Mouse (Mus musculus): ENCODE measurements around the gene Jag2. TPM values are rescaled to one million over a fixed set of nuclear protein-coding genes. Genes with fewer than 3 reads are reported as not detected.

Gene Jag2
- polyA plus RNA-seq (2012; rRNA removed): 7.8 and 8.6 TPM in 2 replicates

DNA sequence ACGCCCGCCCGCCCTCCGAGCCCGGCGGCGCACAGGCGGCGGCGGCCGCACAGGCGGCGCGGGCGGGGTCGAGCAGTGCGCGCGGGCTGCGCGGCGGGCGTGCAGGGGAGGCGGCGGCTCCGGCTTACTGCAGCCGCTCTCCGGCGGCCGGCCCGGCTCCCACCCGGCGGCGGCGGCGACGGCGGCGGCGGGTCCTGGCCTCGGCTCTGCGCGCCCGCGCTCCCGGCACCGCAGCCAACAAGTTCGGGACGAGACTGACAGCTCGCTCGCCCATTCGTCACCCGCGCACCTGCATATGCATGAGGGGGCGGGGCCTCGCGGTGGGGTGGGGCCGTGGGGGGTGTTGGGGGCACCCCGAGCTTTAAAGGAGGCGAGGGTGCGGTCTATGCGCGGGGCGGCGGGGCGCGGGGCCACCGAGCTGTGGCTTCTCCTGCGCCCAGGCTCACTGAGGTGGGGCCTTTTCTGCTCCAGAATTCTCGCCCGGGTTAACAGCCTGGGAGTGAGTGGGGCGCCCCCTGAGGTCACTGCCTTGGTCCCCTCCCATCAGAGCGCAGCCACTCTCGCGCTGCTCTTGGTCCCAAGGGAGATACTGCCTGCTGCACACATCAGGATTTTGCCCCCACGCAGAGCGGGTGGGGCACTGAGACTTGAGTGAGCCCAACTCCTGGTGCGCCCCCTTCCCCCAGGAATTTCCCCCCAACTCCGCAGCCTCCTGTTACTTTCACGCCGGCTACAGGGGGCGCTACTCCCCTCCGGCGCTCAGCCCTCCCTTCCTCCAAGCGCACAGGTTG, at the start of gene Jag2:
TSS of gene Jag2 (minus strand) at position 215 of the 791 bp plus-strand sequence.
- Histone ChIP-seq H3K36me3 (ENCODE audit: control insufficient read depth, insufficient read depth, low read length) (no peaks in the 10 kb centered on the region), H3K27ac (ENCODE audit: insufficient read depth, low read length) (no peak within 1 kb of the TSS), H3K4me3 (ENCODE audit: extremely low read depth, insufficient read depth, insufficient read length) (peak within 1 kb of the TSS; percentile 37; the same call in 1 of the 2 replicates), H3K4me1 (ENCODE audit: control insufficient read depth, insufficient read depth, insufficient read length) (peaks cover 4% of the 10 kb centered on the region; the same call in 1 of the 2 replicates), H3K27me3 (ENCODE audit: control insufficient read depth, insufficient read depth, low read length) (peaks cover 14% of the 10 kb centered on the region)
- WGBS: 13% methylated on average over 71 of the region's 85 CpGs
- TF ChIP-seq POLR2A (IDR thresholded peaks at IDR 0.05; ENCODE audit: low read depth, low read length) (no peak), CTCF (IDR thresholded peaks at IDR 0.05; ENCODE audit: extremely low read depth, insufficient read depth, insufficient read length, insufficient replicate concordance) (no peak)
- DNase-seq (ENCODE audit: low read depth in 1 of 2, low spot score in 2 of 2): no peak

DNA sequence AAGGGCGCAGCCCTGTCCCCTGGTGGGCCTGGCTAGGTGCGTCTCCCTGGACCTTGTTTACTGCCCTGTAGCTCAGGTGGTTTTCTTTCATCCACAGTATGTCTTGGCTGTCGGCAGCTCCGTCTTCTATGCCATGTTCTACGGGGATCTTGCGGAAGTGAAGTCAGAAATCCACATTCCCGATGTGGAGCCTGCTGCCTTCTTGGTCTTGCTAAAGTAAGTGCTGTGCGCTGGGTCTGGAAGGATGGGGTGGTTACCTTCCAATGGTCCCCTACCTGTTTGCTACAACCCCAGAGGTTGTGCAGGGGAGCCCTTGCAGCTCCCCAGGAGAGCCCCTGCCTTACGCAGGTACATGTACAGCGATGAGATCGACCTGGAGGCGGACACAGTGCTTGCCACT, 47.6 kb upstream of the Jag2 start:
- H3K4me3 ChIP-seq (ENCODE audit: extremely low read depth, insufficient read depth, insufficient read length): peak overlapping the region; percentile 84; the same call in 1 of the 2 replicates
- H3K4me1 ChIP-seq (ENCODE audit: control insufficient read depth, insufficient read depth, insufficient read length): no peaks in the 10 kb centered on the region
- no peak for TF ChIP-seq CTCF (IDR thresholded peaks at IDR 0.05; ENCODE audit: extremely low read depth, insufficient read depth, insufficient read length, insufficient replicate concordance)
- WGBS: 78% methylated on average over 12 of the region's 12 CpGs
- peaks cover 15% of the 10 kb centered on the region for H3K36me3 ChIP-seq (ENCODE audit: control insufficient read depth, insufficient read depth, low read length)
- no peak for DNase-seq (ENCODE audit: low read depth in 1 of 2, low spot score in 2 of 2)
- no peak overlapping the region; the same call in 1 of the 2 replicates for H3K27ac ChIP-seq (ENCODE audit: insufficient read depth, low read length)
- no peaks in the 10 kb centered on the region for H3K27me3 ChIP-seq (ENCODE audit: control insufficient read depth, insufficient read depth, low read length)

GRCm38 (mm10) chr12:112976371-112977073, 46.9 kb upstream of the Jag2 start, which contains the start of gene Btbd6:
Btbd6 (plus strand) TSS chr12:112976482.
- 1% methylated on average over 75 of the region's 80 CpGs for WGBS
- H3K36me3 ChIP-seq (ENCODE audit: control insufficient read depth, insufficient read depth, low read length): peaks cover 20% of the 10 kb centered on the region
- H3K27me3 ChIP-seq (ENCODE audit: control insufficient read depth, insufficient read depth, low read length): no peaks in the 10 kb centered on the region
- DNase-seq (ENCODE audit: low read depth in 1 of 2, low spot score in 2 of 2): peak; percentile 85 to 89
- H3K4me3 ChIP-seq (ENCODE audit: extremely low read depth, insufficient read depth, insufficient read length): peak within 1 kb of the TSS; percentile 84
- H3K27ac ChIP-seq (ENCODE audit: insufficient read depth, low read length): peak within 1 kb of the TSS; percentile 88
- peak; percentile 57; the same call in 1 of the 2 replicates for TF ChIP-seq CTCF (IDR thresholded peaks at IDR 0.05; ENCODE audit: extremely low read depth, insufficient read depth, insufficient read length, insufficient replicate concordance)
- TF ChIP-seq POLR2A (IDR thresholded peaks at IDR 0.05; ENCODE audit: low read depth, low read length): peak; percentile 54
- no peaks in the 10 kb centered on the region for H3K4me1 ChIP-seq (ENCODE audit: control insufficient read depth, insufficient read depth, insufficient read length)

GRCm38 (mm10) chr12:112974736-112975135, 45.2 kb upstream of the Jag2 start:
- WGBS: 95% methylated on average over 9 of the region's 9 CpGs
- H3K4me3 ChIP-seq (ENCODE audit: extremely low read depth, insufficient read depth, insufficient read length): no peak overlapping the region
- no peaks in the 10 kb centered on the region for H3K27me3 ChIP-seq (ENCODE audit: control insufficient read depth, insufficient read depth, low read length)
- no peak for DNase-seq (ENCODE audit: low read depth in 1 of 2, low spot score in 2 of 2)
- no peak for TF ChIP-seq CTCF (IDR thresholded peaks at IDR 0.05; ENCODE audit: extremely low read depth, insufficient read depth, insufficient read length, insufficient replicate concordance)
- no peak for TF ChIP-seq POLR2A (IDR thresholded peaks at IDR 0.05; ENCODE audit: low read depth, low read length)
- no peak overlapping the region for H3K27ac ChIP-seq (ENCODE audit: insufficient read depth, low read length)
- peaks cover 27% of the 10 kb centered on the region for H3K36me3 ChIP-seq (ENCODE audit: control insufficient read depth, insufficient read depth, low read length)
- H3K4me1 ChIP-seq (ENCODE audit: control insufficient read depth, insufficient read depth, insufficient read length): no peaks in the 10 kb centered on the region

DNA sequence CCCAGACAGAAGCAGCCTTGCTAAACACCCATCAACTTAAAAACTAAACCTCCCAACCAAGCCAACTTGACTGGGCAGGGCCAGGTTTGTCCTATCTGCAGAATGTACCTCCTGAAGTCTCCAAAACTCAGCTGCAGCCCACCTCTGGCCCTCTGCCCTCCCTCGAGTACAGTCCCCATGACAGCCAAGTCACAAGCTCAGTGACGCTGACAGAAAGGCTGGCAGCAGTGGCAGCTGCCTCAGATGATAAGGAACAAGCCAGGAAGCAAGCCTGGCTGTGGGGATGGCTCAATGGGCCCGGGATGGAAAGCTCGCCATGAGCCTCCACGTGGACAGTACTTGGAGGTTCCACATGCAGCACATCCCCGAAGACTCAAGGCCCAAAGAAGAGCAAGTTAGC, 40.0 kb upstream of the Jag2 start:
- H3K4me1 ChIP-seq (ENCODE audit: control insufficient read depth, insufficient read depth, insufficient read length): no peaks in the 10 kb centered on the region; the same call in 1 of the 2 replicates
- no peak overlapping the region for H3K27ac ChIP-seq (ENCODE audit: insufficient read depth, low read length)
- DNase-seq (ENCODE audit: low read depth in 1 of 2, low spot score in 2 of 2): no peak
- H3K27me3 ChIP-seq (ENCODE audit: control insufficient read depth, insufficient read depth, low read length): no peaks in the 10 kb centered on the region
- H3K36me3 ChIP-seq (ENCODE audit: control insufficient read depth, insufficient read depth, low read length): peaks cover 42% of the 10 kb centered on the region
- WGBS: 89% methylated on average over 6 of the region's 6 CpGs
- no peak overlapping the region for H3K4me3 ChIP-seq (ENCODE audit: extremely low read depth, insufficient read depth, insufficient read length)
- no peak for TF ChIP-seq POLR2A (IDR thresholded peaks at IDR 0.05; ENCODE audit: low read depth, low read length)
- no peak for TF ChIP-seq CTCF (IDR thresholded peaks at IDR 0.05; ENCODE audit: extremely low read depth, insufficient read depth, insufficient read length, insufficient replicate concordance)

DNA sequence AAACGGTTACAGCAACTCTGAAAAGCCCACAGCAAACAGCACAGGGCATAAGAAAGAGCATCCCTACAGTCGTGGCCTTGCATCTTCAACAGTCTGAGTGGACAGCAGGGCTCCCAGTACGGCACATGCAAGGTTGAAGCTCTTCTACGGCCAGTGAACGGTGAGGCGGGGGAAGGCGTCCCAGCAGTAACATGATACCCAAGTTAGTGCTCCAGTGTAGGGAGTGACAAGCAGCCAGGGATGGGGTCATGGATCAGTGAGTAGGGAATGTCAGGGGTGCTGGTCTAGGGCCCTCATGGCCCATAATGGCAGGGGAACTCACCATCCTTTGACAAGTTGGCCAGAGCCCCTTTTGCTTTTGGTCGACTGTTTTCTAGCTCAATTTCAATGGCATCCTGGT, 39.4 kb upstream of the Jag2 start:
- H3K27ac ChIP-seq (ENCODE audit: insufficient read depth, low read length): no peak overlapping the region
- DNase-seq (ENCODE audit: low read depth in 1 of 2, low spot score in 2 of 2): no peak
- peaks cover 49% of the 10 kb centered on the region for H3K36me3 ChIP-seq (ENCODE audit: control insufficient read depth, insufficient read depth, low read length)
- no peaks in the 10 kb centered on the region for H3K27me3 ChIP-seq (ENCODE audit: control insufficient read depth, insufficient read depth, low read length)
- no peak overlapping the region for H3K4me3 ChIP-seq (ENCODE audit: extremely low read depth, insufficient read depth, insufficient read length)
- 91% methylated on average over 8 of the region's 8 CpGs for WGBS
- H3K4me1 ChIP-seq (ENCODE audit: control insufficient read depth, insufficient read depth, insufficient read length): no peaks in the 10 kb centered on the region; the same call in 1 of the 2 replicates
- TF ChIP-seq CTCF (IDR thresholded peaks at IDR 0.05; ENCODE audit: extremely low read depth, insufficient read depth, insufficient read length, insufficient replicate concordance) (no peak), POLR2A (IDR thresholded peaks at IDR 0.05; ENCODE audit: low read depth, low read length) (no peak)
